Mouse (Mus musculus): ENCODE results near the gene Stambp.
A peak's percentile ranks its signal among the peaks of the same experiment; 100 is the strongest.
"Not testable (repeated sequence)": the region's sequence is repeated elsewhere in the genome, so short reads cannot be mapped to it uniquely, and the experiment has no call there.

Stambp gene

DNA sequence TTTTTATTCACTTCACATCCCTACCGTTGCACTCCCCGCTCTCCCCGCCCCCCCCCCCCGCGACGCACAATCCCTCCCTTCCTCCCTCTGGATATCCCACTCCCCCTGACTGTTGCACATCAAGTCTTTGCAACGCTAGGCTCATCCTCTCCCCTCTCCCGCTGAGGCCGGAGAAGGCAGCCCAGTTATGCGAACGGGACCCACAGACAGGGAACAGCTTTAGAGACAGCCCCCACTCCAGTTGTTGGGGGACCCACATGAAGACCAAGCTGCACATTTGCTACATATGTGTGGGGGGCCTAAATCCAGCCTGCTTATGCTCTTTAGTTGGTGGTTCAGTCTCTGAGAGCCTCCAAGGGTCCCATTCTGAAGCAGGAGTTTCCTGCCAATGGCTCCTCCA, at the start of gene Stambp:
TSS of gene Stambp (minus strand) at position 59 of the 400 bp plus-strand sequence.
- peak; percentile 34 to 35 for DNase-seq

DNA sequence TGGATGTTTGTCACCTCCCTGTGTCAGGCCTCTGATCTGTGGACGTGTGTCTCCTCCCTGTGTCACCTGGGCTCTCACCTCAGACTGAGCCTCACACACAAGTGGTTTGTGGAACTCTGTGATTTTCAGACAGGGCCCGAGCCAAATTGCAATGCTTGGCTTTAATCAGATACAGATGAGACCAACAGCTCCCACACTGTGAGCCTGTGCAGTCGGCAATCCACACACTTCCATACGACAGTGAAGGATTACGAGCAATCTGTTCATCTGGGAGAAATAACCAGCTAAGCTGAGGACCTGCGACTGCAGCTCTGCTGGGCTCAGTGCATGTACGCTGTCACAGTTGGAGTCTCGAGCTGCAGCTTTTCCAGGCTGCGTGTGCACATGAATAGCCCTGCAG, 47.4 kb upstream of the Stambp start:
- no peak for DNase-seq

DNA sequence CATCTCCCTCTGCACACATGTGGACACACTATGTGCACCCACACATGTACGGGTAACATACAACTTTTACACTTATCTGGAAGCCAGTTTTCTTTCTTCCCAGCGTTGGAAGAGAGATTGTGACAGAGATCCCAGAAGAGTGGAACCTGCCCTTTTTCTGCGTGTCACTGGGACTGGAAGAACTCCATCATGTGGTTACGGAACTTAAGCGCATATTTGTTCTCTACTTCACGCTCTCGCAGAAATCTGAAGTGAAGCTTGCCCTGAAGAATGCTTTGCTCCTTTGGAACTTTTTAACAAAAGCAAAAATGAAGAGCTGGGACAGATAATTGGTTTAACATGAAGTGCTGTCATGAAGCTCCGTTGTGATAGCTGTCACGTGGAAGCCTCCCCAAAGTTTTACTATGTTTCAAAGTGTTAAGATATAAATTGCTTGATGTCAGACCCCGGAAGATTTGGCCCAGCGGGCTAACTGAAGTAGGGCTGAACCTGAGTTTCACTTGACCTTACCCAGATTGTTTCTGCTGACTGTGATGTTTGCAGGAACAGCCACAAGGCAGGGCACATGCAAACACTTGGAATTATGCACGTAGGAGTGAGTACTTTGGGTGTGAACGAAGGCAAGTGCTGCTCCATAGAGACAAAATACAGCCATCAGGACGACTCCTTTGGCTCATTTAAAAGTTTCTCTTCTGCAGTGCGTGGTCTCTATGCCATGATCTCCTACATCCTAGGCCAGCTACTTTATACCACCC, 45.2 kb upstream of the Stambp start:
- DNase-seq = no peak

DNA sequence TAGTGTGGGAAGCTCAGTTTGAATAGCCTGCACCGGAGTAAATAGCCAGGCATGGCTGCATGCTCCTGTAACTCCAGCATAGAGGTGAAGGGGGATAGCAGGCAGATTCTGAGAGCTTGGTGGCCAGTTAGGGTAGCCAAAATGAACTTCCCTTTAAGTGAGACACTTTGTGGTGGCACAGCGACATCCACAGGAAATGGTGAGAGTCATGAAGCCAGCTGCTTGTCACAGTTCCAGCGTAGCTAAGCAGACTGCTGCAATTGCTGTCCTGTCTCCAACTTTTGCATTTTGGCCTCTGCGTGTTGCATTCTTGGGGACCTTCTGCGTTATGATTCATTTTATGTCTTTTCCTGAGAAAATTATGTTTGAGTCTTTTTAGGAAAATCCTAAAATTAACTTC, 44.0 kb upstream of the Stambp start:
- peak in 1 of 2 experiments; percentile 10 for DNase-seq

DNA sequence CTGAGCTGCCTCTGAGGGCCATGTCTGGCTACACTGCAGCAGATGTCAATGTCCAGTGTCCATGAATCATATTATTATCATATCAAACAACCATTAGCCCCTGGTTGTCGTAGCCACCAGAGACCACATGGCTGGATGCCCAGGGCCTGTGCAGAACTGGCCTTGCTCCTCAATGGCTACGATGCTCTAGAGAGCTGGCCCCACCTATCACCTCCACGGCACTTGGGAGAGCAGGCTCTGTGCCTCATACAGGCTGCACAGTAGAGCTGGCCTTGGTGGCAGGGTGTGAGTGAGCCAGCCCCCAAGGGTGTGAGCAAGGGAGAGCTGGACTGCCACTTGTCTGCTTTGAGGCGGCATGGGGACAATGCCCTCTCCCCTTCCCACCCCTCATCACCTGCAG, 41.9 kb upstream of the Stambp start:
- no peak for DNase-seq

DNA sequence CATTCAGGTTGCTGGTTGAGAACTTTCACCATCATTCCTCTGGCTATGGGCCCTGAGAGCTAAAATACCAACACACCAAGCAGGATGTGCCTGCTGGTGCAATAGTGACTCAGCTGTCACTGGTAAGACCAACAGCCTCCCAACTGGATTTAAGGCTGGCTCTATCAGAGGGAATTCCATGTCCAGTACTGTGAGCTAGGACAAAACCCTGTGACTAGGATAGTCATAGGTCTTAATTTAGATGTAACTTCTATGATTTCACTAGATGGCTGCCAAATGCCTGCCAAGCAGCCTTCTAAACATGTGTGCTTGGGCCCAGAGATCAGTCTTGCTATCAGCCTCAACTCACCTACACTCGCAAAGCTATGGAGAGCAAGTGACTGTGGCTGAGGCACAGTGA, 40.4 kb upstream of the Stambp start:
- DNase-seq = no peak

DNA sequence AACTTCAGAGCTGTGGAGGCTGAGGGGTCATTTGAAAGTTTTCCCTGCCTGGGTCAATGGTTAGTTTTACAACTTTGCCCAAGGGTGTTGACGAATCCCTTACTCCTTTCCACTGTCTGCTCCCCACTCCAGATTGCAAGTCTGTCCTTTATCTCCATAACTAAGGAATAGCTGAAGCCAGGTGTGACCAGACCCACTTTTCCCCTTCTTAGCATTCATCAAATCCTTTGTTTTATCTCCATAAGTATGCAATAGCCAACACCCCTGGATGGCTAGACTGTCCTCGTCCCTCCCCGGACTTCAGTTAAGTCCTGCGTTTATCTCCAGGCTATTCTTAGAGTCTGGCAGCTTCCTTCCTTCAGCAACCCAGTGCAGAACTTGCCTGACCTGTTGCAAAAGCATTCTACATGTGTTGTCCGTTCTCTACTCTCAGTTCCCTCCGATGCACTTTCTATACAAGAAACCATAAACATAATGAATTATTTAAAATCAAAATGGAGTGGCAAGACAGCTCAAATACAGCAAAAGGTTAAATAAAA, 27.2 kb upstream of the Stambp start:
- DNase-seq = no peak

DNA sequence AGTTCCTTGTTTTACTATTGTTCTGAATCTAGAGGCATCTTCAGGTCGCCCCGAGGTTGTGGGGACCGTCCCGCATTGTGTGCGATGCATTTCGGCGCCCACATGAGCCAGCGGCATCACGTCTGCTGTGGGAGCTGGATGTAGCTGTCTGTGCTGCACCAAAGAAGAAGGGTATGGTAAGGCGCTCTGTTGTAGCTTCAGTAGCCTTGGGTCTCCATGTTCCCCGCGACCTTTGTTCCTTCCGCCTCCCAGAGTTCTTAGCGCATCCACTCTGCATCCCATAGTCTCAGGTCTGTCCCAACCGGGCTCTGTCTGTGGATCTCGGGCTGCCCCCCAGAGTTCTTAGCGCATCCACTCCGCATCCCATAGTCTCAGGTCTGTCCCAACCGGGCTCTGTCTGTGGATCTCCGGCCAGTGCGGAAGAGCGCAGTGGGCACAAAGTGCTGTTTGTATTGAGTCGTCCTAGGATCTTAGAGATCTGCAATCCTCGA, 26.6 kb upstream of the Stambp start:
- no peak for DNase-seq

DNA sequence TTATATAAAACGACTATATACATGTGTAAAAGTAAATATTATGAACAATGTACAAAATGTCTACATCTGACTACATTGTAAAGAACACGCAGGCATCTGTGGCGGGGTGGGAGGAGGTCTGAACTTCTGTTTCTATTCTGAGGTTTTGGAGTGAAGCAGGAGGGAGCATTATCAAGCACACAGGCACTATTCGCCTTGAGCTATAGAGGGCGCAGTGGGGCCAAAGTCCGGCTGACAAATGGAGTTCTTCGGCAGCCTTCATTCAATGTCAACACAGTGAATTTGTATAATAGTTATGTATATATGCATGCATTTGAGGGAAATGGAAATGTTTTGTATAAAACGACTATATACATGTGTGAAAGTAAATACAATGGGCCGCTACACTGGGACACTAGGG, 26.1 kb upstream of the Stambp start:
- peak; percentile 31 to 66 for DNase-seq

DNA sequence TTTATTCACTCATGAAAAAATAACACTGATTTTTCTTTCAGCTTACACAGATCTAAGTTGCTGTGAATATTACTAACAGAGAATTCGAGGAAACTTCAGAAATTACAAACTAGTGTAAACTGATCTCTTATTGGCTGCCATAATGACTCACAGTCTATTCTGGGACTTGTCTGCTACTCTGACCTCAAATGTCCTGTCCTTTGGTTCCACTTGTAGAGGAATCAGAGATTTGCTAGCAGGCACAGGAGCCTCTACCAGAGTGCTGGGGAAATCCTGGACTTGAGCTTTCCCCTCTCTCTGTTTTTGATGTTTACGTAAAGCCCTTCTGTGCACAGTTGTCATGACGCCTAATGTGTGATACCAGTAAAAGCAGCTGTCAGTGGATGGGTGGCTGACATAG, 25.5 kb upstream of the Stambp start:
- no peak for DNase-seq

DNA sequence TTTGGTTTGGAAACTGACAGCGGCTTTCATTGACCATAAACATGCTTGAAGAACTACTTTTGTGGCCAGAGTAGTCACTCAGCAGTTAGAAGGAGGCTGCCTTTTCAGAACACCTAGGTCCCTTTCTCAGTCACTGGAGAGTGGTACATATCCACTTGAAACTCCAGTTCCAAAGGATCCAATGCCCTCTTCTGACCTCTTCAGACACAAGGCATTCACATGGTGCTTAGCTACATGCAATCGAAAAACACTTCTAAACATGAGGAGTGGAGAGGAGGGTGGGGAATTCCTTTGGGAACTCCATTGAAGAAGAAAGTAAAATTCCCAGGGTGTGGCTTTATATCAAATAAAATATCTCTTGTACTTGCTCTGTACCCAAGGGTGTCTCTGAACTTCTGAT, 22.5 kb upstream of the Stambp start:
- no peak for DNase-seq

DNA sequence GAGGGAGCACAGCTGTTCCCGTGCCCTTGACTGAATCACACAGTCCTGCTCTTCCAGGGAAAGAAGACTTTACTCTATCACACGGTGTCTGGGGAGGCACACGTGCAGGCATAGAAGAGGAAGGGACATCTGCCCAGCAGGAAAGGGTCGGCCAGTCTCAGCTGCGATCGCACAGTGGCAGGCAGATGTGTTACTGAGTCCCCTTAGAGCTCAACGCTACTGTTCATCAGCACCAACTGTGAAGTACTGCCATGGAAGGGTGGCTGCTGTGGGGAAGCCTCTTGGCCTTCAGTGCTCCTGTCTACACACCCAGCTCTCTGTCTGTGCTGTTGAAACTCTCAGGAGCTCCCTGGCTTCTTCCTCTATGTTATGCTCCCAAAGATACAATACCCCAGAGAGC, 21.4 kb upstream of the Stambp start:
- no peak for DNase-seq

DNA sequence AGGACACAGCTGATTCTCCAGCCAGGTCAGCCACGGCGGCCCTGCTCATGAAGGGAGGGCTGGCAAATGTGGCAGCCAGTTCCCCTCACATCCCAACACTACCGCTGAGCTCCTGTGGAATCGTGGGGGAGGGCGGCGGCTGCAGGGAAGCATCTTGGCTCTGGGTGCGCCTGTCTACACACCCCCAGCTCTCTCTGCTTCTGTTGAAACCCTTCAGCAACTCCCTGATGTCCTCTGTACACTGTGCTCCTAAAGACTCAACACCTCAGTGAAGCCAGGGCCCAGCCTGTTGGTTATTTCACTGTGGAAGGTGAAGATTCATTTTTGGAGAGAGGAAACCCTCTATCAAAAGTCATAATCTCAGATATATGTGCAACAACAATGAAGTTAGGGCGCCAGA, 19.5 kb upstream of the Stambp start:
- DNase-seq = no peak

DNA sequence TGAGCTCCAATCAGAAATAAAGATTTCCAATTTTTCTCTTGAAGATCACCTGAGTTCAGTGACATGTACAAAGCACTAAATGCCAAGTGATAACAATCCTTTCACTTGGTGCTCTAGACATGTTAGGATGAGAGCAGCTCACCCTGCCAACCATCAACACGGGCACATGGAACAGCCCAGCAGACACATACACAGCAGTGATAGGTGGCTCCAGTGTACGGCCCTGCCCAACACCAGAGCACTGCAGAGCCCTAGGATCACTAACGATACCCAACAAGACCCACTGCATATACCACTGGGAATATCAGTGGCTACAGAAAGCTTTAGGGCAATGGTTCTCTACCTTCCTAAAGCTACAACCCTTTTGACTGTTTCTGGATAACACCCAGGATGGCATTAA, 17.8 kb upstream of the Stambp start:
- DNase-seq = no peak

DNA sequence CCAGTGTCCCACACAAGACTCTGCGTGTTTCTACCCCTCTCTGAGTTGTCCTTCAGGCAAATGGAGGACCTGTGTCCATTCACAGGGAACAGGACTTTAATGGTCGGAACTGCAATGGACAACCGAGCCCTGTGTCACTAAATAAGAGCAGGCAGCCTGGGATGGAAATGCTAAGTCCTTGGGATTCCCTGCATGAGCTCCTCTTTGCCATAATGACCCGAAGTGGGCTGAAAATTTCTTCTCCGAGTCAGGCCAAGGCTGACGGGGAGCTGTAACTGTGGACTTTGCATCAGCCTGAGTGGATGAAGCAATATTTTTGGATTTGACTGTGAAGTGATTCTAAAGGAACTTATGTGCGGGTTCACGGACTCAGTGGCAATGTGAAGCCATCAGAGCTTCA, 14.7 kb upstream of the Stambp start:
- not testable (repeated sequence) for DNase-seq

DNA sequence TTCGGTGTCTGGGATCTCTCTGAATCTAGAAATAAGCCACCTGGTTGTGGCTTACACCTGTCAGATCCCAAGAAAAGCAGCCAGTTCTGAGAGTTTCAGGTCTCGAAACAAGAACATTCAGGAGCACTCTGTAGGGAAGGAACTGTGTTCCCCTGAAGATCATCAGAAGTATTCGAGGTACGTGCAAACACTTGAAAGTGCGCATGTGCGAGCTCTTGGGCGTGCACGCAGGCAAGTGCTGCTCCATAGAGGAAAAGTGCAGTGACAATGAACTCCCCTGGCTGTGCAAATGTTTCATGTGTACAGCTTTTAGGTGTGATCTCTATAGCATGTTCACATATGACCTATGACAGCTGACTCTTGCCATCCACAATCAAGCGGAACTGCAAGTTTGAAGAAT, 12.8 kb upstream of the Stambp start:
- not testable (repeated sequence) for DNase-seq

DNA sequence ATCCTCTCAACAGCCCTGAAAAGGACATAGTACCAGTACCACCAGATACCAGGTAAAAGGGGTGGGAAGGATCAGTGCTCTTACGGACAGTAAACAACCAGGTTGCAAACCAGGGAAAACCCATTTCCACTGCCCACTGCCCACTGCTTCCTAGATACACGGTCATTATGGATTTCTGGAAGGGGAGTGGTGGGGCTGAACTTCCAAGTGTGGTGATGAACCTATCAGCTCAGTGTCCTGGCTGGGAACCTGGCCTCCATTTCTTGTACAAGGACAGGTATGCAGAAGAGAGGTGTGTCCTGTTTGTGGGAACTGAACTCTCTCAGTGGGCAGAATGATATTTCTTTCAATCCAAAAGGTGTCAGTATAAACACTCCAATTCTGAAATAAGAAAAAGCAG, 11.1 kb upstream of the Stambp start:
- DNase-seq = no peak

DNA sequence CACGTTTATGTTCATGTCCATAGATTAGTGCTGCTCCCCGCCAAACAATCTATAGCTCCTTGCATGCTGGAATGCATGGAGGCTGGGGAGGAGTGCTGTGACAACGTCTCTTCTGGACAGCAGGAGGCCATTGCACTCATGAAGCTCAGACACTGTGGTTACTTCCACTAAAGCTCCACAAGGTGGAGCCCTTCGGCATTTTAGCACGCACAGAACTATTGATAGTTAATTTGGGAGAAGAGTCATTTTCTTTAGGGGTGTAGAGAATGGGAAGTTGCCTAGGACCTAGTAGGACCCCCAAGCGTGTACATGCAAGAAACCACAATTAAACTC, 10.4 kb upstream of the Stambp start:
- peak; percentile 34 to 59 for DNase-seq

DNA sequence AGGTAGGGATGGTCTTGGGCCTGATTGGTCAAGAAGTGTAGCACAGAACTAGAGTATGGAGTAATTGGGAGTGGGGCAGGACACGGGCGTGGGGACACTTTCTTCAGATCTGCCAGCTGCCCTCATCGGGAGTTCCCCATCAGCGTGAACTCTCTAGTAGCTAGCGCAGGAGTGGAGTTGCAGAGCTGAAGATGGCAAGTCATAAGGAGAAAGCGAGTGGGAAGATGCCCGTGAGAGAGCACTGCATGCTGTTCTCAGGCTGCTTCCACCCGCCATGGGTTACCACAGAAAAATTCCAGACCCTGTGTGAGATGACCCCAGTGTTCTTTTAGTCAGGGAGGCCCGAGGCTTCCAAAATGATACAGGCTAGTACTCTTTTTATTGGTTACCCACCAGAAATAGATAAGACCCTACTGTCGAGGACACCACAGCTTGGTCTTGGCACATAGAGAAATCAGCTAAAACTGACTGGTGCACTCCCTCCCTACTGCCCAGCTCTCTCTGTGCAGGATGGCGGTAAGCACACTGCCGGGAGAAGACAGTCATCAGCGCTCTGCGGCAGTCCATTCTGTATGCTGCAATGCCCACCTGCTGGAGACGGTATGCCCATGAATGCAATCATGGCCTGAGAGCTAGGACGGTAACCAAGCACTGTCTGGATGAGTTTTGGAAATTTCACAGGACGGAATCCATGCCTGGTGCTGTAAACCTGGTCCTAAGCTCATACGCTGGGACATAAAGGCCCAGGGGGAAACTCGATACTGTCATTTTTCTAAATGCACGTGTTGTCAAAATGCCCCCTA, 9.8 kb upstream of the Stambp start:
- no peak for DNase-seq

DNA sequence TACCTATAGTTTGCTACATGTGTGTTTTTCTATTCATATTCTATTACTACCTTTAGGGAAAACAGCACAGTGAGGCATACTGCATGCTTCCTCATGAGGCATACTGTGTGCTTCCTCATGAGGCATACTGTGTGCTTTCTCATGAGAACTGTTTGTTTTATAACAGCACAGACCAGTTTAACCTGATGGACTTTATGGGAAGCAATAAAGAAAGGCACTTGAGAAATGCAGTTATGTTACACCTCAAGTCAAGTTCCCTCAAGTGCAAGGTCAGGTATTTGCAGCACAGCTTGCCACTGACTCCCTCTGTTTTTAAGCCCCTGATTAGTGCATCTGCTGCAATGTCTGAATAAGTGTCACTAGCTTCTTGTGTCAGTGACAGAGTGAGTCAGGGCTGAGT, 5.0 kb upstream of the Stambp start:
- no peak for DNase-seq

DNA sequence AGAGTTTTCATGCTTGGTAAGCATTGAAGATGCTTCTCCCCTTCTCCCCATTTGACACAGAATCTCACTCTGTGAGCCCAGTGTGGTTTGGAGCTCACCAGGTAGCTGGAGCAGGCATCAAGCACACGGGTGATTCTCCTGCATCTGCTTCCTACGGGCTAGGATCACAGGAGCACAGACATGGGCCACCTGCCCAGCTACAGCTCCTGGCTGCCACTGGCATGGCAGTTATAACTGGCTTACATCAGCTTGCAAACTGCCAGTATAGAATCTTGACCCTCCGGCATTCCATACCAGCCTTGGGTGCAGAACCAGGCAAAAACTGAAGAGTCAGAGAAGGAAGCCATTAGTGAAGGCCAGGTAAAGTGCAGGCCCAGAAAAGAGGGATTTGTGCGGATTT, 3.1 kb upstream of the Stambp start:
- no peak for DNase-seq

DNA sequence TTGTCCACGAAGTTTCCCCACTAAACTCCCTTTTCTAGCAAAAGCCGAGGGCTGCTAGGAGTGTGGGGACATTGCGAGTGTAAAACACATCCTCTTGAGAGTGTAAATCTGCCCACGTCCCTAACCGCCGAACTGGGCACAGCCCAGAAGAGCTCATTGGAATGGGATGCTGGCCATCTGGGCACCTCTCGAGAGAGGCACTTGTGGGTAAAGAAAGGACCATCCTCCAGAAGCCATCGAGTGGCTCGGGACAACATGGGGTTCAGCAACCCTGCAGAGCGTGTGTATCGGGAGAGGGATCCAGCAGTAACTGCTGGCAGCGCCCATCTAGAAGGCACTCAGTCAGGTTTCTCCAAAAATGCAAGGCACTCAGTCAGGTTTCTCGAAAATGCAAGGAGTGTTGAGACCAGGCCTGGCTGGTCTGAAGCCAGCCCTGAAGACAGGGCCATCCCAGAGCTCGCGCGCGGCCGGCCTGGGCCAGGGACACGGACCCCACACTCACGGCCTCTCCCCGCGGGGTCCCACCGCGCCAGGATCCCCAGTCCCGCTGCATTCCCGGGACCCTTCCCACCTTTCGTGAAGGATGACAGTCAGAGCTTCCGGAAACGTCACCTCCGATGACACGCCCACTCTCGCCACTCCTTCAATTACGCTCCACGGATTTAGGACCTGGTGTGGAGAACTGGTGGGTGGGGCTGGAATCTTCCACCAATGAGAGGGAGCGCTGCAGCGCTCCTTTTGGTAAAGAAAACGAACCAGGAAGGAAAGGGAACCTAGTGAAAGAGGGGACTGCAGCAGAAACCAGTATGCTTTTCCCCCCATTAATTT, 475 bp downstream of the Stambp start:
- DNase-seq = peak; percentile 88 to 91

Data from cerebellum, postnatal 25 days (tissue).